Mouse (Mus musculus) right cerebral cortex, adult 2 months (tissue): ENCODE data around the gene Mdfic.

ENCODE experiments used
- DNase-seq, 2 experiments: peaks; one replicate each; pipeline ENCODE4 v3.0.0; 2021 to 2022; ENCODE audit warnings: low spot score in 2 of 2

Mdfic gene

DNA sequence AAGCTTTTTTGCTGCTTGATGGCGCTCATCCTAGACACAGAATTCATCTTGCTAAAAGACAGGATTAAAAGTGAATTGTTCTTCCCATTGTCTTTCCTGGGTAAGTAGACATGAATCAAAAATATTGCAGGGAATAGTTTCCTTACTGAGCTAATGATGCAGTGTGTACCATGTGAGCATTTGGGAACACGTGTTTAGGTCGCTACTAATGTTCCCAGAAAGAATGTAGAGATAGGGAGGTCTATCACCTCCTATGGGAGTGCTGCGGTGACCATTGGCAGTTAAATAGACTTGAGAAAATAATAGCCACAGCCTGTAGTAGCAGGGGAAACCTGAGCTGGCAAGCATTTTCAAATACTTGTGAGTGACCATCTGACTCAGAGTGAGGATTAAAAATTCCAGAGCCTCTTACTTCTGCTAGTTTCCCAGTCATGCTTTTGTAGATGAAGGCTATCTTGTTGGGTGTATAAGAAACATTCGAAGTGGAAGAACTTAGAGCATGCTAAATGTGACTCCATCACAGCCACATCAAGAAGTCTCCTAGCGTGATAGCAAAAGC is 22.2 kb downstream of the Mdfic start:
- no peak for DNase-seq

DNA sequence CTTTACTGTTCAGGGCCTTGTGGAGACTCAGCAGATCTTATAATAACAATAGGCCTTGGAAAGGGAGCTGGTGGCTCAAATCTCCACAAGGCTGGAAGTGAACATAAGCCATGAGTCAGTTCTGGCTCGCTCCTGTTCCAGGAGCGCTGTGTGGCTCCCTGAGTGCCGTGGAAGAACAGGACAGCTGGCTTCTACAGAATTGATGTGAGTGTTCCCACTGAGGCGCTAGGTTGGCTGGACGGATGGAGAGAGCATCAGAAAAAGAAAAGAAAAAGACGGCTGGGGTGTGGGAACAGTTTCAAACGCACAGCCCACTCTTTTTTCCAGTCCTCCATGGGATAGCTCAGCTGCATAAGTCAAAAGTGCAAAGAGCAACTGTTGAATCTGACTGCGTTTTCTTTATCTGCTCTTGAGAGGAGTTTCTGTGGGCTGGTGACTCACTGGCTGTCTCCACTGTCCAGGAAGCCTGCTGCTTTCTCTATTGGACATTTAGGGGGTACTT is 22.9 kb downstream of the Mdfic start:
- DNase-seq, result peak in 1 of 2 experiments; percentile 4

DNA sequence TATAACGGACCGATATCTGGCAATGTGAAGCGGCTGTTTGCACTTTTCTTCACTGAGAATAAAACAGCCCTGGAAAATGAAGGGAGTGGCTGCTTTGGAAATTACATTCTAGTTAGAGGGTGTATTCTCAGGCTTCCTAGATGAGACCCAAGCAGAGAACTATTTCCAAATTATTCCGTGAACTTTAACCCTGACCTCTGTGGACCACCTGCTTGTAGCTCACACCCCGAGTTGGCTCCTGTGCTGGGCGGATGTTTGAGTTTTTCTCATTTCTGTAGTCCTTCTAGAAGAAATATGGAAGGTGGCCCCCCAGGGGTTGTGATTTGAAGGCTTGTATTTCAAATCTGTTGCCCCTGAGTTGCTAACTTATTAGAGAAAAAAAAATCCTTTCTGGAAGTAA is 23.3 kb downstream of the Mdfic start:
- DNase-seq, result no peak

DNA sequence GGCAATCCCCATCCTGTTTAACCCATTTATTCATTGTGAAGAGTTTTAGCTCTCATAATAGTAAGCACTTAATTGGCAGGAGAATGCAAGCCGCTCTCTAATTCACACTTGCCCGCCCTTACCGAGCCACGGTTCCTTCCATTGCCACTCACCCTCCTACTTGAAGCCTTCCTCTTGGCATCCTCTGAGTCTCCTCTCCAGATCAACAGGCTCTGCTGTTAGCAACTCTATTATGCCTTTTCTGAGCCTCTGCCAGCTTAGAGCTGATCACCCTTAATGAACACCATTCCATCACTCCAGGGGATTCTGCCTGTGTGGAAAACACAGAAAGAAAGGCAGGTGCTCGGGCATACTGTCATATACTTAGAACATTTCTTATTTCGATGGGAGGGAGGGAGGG is 24.9 kb downstream of the Mdfic start:
- DNase-seq, result no peak

DNA sequence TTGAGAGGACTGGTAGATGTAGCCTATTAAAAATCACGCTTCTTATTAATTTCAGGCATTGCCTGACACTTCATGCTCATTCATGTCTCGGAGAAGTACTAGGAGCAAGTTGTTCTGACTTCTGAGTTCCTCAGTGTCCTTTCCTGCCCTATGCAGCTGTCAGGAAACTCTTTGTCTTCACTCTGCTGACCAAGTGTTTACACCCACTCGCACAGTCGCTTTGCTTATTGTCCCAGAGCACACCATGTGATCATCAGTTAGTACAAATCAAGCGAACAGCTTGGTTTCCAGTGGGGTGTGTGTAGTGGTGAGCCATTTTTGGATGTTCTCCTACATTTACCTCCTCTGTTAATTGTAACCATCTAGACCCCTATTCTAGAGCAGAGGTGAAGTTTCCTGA is 25.4 kb downstream of the Mdfic start:
- DNase-seq, result no peak

DNA sequence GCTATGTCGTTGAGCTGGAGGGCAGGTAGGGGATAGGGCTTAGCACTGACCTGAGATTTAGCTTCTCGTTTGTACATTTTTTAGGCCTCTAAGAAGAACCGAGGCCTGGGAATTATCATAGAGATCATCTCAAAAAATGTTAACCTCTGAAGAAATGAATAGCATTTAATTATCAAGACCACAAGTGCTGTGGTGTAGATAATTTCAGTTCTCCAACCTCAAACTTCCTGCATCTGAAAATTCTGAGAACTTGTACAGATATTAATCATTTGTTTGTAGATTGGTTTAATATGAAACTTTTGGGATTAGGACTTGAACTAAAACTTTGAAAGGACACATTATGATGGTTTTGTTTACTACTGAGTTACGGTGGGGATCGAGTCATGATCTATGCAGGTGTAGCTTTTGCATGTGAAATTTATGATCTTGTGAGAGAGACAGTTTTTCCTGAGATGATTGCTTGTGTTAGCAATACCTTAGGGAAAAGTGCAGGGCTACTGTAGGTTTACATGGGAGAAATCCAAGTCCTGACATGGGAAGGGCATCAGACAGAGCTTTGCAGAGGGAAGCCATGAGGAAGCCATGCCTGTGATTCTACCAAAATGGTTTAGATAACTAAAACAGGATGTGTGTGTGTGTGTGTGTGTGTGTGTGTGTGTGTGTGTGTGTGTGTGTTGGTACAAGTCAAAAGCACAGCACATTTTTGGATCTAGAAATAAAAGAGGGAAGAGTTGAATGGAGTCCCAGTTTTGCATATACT is 27.1 kb downstream of the Mdfic start:
- no peak for DNase-seq

DNA sequence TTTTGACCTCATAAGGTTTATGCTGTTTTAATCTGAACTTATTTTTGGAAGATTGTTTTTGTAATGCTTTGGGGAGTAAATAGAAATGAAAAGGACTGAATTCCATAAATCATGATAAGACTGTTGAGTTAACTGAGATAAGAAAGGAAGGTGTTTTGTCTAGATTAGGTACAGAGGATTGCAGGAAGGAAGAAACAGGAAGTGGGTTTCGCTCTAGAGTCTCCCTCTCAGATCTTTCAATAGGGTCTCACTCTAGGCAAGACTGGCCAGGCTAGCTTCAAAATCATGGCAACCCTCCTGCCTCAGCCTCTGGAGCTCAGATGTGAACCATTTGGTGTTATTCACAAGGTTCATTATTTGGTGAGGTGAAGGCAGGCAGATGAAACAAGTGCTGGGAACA is 27.8 kb downstream of the Mdfic start:
- DNase-seq, result no peak

DNA sequence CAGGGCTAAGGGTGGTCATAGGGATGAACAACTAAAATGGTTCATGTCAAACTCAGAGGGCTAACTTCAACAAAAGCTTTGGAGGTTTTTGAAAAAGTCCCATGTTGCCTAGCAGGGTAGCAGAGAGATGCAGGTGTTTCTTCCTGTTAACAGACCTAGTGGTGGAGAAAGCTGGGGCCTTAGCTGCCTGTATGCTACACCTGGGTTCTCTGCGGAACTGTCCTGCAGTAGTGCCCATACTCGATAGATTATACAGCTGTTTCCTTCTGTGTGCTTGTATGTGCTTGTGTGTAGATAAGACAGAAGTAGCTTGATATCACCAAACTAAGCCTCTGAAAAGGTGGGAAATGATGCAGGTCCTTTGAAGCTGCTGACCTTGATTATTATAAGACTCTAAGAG is 28.5 kb downstream of the Mdfic start:
- no peak for DNase-seq

DNA sequence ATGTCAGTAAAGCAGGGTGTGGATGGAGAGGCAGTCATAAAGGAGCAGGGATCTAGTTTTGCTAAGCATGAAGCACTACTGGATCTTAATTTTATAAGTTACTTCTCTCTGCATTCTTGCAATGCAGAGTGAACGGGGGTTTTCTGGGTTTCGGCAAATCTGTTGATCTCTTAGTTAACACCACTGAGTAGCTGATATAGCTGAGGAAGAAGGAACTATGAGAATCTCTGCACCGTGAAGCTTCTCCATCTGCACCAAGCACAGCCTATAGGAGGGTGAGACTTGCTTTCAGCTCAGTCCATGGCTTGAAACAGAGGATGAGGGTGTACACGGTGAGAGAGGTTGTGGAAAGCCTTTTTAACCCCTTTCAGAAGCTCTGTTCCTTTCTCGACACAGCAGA is 29.6 kb downstream of the Mdfic start:
- DNase-seq, result no peak

DNA sequence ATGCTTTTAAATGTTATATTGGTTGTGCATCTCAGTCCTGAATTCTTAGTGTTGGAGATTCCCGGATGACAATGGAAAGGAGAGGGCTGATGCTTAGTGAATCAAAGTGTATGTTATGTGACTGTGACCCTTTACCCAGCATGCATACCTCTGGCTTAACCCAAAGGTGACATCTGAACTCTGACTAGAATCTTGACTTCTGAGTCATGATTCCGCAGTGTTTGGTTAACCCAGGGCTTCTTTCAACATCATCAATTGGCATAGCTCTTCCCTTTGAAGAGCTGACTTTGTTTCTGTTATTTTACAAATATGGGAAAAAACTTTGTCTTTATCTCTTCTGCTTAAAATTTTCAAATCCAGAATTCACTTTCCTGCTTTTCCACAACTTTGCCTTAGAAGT is 30.9 kb downstream of the Mdfic start:
- no peak for DNase-seq

DNA sequence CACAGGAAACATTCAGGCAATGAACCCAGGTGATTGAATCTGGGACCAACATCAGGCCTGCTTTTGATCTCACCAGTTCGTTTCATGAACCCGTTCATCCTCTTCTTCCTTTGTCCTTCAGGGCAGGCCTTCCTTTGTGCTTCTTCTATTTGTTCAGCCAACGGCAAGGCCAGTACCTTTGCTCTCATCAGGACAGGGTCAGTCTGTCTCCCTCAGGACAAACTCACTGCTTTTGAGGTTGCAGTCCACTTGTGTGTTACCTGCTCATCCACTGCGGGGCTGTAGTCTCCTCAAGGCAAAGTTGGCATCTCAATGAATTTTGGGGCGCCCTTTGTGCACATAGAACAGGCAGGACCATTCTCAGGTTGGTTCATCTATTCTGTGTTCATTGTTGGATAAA is 31.7 kb downstream of the Mdfic start:
- DNase-seq, result no peak

DNA sequence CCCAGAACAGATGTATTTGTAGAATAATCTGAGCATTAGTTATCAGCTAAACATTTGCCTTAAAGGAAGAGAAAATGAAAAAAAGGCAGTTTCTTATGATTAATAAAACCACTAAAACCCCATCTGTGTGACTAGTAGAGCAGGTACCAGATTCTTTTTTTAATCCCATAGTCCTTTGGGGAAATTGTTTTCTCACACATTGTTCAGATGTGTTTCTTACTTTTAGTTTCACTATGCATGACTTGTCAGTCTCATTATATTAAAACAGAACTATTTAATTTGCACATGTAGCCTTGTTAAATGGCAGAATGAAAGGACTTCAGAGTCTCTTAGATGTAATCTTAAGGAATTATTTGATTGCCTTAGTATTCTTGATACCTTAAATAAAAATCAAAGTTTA is 32.7 kb downstream of the Mdfic start:
- no peak for DNase-seq

DNA sequence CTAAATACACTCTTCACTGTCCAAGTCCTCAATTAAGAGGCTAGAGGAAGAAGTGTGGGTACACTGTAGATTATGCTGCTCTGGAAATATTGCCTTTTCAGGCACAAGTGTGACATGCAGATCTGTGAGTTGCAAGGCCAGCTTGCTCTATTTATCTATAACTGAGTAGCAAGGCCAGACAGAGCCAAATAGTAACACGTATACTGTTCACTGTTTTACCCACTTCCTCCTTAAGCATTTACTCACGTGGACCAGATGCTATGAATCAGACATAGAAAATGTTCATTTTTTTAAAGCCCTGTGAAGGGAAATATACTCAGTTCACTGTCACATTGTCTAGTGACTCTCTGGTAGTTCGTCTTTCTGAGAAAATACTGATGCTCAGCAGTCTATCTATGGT is 37.9 kb downstream of the Mdfic start:
- DNase-seq, result no peak

DNA sequence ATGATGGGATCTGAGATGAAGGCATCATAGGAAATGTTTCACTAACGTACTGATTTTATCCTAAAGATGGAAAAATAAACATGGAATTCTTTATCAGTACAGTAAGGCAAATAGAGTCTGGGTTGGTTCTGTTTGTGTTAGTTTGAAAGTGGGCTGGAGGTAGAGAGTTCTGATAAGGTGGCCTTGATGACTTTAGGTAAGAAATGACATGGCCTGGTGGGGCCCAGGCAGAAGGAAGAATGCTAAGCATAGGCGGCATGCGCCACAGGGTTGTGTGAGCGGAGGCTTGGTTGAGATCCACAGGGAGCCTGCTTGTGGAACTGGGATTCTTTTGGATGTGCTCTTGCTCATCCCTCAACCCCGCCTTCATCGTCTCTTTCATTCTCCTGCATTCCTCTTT is 40.3 kb downstream of the Mdfic start:
- DNase-seq, result no peak

DNA sequence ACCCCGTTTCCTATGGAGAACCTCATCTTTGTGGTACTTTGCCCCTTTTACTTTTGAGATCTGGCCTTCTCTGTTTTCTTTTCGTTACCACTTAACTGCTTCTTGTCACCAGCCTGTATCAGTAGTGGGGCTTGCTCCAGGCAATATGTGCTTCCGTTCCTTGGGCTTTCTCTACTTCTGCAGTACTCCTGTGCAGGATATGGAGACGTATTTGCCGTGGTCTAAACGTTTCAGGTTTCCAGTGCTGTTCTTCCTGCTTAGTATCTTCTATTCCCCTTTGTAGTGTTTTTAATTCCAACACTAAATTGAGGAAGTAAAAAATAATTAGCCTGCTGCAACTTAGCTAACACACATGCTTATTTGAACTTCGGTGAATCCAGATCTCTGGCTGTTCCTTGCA is 43.6 kb downstream of the Mdfic start:
- no peak for DNase-seq

DNA sequence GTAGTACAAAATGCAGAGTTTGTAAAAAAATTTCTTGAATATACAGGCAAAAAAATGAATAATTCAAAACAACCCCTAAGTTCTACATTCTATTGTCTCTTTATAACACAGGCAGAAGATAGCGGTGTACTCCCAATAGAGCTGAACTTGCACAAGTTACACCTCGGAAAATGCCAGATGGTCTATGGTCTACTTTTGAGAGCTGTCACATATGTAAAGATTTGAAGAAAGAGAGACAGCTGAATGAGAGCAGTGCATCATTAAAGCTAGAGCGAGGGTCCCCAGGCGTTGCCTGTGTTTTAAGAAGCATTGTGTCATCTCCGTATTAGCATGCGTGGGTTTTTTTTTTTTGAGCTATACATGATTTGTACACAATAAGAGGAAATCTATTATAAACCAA is 47.0 kb downstream of the Mdfic start:
- no peak for DNase-seq

DNA sequence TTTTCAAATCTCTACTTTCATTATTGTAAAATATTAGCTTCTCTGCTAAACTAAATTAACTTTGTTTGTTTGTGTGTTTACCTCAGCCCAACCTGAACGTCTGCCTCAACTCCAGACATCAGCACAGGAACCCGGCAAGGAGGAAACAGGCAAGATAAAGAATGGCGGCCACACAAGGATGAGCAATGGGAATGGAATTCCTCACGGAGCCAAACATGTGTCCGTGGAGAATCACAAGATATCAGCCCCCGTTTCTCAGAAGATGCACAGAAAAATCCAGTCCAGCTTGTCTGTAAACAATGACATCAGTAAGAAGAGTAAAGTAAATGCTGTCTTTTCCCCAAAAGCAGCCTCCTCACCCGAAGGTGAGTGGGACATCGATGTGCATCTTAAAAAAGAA is 49.7 kb downstream of the Mdfic start:
- no peak for DNase-seq

DNA sequence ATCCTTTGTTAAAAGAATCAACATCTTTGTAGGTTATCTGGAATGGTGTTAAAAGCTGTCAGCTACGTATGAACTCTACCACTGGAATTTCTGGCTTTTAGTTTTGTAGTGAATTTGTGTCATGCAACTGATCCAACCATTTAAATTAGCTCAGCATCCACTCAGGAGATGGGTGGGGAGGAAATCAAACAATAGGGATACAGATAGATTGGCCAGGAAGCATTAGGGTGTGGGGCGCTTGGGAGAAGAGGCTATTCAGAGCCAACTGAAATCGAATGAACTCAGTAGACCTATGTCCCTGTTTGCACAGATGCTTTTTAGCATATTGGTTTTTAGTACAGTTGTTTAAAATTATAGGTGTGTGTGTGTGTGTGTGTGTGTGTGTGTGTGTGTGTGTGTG is 56.6 kb downstream of the Mdfic start:
- no peak for DNase-seq

DNA sequence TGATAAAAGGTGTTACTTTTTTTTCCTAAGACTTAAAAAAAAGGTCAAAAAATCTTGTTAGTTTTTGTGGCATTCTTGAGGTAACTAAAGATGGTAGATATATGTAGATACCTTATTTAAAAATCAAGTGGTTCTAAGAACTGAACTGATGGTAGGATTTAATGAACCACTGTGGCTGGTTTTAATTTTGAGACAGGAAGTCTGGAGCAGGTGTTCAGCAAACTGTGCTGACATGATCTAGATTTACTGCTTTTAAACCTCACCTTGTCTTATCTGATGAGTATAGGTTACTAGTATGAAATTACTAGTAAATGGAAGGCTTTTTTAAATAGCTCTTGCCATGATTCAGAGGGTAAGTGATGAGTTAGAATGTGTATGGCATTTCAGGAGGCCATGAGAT is 59.7 kb downstream of the Mdfic start:
- no peak for DNase-seq

DNA sequence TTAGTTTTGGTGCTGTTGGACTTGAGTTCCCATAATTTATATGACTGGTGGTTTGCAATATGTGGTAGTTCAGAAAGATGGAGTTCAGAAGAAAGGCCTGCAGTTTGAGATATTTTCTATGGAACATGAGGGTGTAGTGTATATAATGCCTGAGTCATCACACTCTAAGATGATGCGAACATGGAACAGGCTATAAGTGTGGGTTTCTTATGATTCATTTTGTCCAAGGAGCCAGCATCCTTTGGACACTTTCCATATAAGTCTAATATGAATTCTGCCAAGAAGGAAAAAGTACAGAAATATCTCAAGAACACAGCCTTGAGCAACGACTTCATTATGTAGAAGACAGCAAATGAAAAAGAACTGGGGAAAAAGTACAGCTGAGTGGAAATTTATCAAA is 60.2 kb downstream of the Mdfic start:
- DNase-seq, result no peak

DNA sequence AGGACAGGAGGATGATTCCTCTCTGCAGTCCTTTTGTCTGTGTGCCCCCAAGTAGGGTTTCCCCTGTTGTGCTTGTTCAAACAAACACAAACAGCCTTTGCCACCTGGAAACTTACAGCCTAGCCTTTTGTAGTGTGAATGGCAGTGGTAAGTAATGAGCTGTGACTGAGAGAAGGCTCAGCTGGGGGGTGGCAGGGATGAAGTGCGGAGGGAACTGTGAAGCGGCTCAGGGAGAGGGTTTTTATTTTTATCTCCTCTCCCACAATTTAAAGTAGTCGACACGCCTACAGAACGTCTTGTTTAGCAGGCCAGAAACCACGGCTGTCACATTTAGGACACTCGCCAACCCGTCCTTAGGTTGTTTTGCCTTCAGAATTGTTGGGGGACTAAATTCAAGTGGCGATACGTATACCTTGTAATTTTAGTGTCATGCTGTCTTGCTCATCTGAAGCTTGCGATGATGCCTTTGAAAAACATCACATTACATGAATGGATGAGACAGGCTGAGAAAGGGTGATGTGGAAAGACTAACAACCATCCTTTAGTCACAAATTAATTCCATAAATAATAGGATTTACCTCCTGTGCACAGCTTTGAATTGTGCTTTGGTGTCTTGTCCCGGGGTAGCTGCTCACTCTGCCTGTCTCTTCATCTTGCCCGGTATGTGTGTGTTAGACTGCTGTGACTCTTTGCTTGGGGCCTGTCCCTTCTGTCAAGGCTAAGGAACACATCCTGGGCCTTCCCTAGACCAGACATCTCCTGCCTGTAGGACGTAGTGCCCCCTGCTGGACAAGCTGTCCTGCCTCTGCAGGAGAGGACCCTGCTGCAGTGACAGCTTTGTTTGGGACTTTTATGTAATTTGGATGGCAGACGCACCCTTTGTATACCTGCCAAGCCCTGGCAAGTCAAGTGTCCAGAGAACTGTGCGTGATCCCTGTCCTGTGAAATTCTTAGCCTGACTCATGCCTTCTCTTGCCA is 69.4 kb downstream of the Mdfic start:
- peak; percentile 69 for DNase-seq
